Mouse (Mus musculus): Measurements from ENCODE around the gene Tec. TPM values are rescaled to one million over a fixed set of nuclear protein-coding genes. Genes with fewer than 3 reads are reported as not detected.
A peak's percentile ranks its signal among the peaks of the same experiment; 100 is the strongest.

The Tec gene
- total and polyA plus RNA-seq, 2 experiments from 2014 or later: 2.1 to 4.0 TPM

DNA sequence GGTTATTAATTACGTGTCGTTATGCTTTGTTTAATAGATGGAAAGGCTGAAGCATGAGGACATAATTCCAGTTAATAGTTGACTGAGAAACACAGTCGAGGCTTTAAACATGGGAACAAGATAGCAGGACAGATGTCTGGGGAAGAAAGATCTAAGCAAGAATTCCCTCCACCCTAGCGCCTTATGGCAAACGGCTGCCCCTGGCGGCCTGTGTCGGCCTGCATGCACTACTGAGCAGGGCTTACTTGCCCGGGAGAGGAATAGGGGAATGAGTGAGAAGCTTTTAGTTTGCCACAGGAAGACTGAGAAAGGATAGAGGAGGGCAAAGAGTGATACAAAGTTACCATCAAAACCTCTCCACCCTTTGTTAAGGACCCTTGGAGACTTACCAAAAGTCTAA lies 7.4 kb downstream of the Tec start:
- Histone ChIP-seq H3K27me3 (ENCODE audit: insufficient read depth, low read length) (no peaks in the 10 kb centered on the region), H3K4me1 (ENCODE audit: insufficient read depth) (no peaks in the 10 kb centered on the region), H3K36me3 (ENCODE audit: insufficient read depth) (no peaks in the 10 kb centered on the region), H3K27ac (ENCODE audit: low read depth, low read length) (no peak overlapping the region), H3K9me3 (ENCODE audit: low read length) (no peaks in the 10 kb centered on the region), H3K9ac (no peak overlapping the region), H3K4me2 (ENCODE audit: low read depth) (no peak overlapping the region), H3K4me3 (ENCODE audit: low read depth, low read length) (no peak overlapping the region)
- ATAC-seq: no peak
- DNase-seq: no peak
- 84% methylated on average over 8 of the region's 8 CpGs for WGBS
- no peak for TF ChIP-seq CTCF (IDR thresholded peaks at IDR 0.05; ENCODE audit: low read depth)

DNA sequence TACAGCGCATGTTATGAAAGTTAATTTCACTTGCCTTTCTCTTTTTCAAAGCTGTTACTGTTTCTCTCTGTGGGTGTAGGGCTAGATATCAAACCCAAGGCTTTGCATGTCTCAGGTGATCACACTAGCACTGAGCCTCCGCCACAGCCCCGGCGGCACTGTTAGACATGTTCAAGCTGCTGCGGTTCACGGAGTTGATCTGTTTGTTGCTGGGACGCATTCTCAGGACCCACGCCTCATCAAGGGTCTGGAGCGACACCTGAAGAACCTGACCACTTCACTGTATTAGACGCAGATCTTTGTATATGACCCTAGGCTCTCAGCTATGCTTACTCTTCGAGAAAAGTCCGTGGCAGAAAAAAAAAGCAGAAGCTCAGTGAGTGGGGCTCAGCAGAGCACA lies 10.0 kb downstream of the Tec start:
- Histone ChIP-seq H3K4me1 (ENCODE audit: insufficient read depth) (no peaks in the 10 kb centered on the region), H3K9me3 (ENCODE audit: low read length) (no peaks in the 10 kb centered on the region), H3K4me3 (ENCODE audit: low read depth, low read length) (no peak overlapping the region), H3K36me3 (ENCODE audit: insufficient read depth) (no peaks in the 10 kb centered on the region), H3K9ac (no peak overlapping the region), H3K4me2 (ENCODE audit: low read depth) (no peak overlapping the region), H3K27ac (ENCODE audit: low read depth, low read length) (no peak overlapping the region), H3K27me3 (ENCODE audit: insufficient read depth, low read length) (no peaks in the 10 kb centered on the region)
- DNase-seq: no peak
- 95% methylated on average over 12 of the region's 12 CpGs for WGBS
- TF ChIP-seq CTCF (IDR thresholded peaks at IDR 0.05; ENCODE audit: low read depth): no peak
- no peak for ATAC-seq

DNA sequence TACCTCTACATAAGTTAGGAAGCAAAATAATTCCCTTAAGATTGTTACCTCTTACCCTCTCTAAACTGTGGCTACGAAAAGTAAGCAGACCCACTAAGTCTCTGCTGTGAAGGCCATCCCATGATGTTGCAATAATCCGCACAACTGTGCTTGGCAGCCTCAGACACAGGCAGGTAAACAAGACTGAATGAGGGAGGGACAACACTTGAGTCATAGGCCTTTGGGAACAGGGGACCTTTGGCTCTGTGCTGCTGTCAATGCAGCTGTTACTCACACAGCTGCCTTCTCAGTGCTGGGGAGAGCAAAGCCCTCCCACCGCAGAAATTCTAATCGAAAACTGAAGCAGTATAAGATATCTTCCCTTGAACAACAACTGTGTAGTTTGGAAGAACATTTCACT lies 10.5 kb downstream of the Tec start:
- H3K4me3 ChIP-seq (ENCODE audit: low read depth, low read length): no peak overlapping the region
- WGBS: 95% methylated on average over 4 of the region's 4 CpGs
- H3K27me3 ChIP-seq (ENCODE audit: insufficient read depth, low read length): no peaks in the 10 kb centered on the region
- no peak overlapping the region for H3K4me2 ChIP-seq (ENCODE audit: low read depth)
- H3K9me3 ChIP-seq (ENCODE audit: low read length): no peaks in the 10 kb centered on the region
- no peaks in the 10 kb centered on the region for H3K4me1 ChIP-seq (ENCODE audit: insufficient read depth)
- H3K9ac ChIP-seq: no peak overlapping the region
- no peaks in the 10 kb centered on the region for H3K36me3 ChIP-seq (ENCODE audit: insufficient read depth)
- no peak overlapping the region for H3K27ac ChIP-seq (ENCODE audit: low read depth, low read length)
- ATAC-seq (no peak), DNase-seq (no peak)
- TF ChIP-seq CTCF (IDR thresholded peaks at IDR 0.05; ENCODE audit: low read depth): no peak

DNA sequence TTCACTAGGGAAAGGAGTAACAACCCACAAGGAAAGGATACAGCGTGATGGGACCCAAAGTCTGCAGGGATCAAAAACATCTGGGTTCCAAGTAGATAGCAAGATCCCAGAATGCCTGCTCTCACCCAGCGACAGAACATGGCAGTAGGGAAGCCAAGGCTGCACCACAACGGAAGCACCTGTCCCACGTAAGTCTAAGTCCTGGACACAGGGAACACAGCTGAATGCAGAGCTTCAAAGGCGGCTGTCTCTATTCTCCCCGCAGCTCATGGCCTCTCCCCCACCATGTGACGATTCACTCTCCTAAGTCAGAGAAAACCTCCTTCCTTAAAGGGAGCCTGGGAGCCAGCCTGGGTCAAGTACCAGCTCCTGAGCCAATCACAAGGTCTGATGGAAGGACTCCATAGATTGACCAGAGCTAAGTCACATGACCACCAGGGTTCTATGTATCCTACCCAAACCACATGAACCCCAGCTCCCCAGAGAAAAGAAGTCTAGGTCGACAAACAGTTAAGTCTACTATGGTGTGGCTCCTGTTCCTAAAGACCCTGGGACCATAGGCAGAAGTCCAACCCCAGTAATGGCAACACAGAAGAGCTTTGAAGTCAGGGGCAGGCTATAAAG lies 11.9 kb downstream of the Tec start:
- H3K9ac ChIP-seq: no peak overlapping the region
- no peak for TF ChIP-seq CTCF (IDR thresholded peaks at IDR 0.05; ENCODE audit: low read depth)
- 85% methylated on average over 8 of the region's 8 CpGs for WGBS
- no peaks in the 10 kb centered on the region for H3K27me3 ChIP-seq (ENCODE audit: insufficient read depth, low read length)
- ATAC-seq (no peak), DNase-seq (no peak)
- H3K4me1 ChIP-seq (ENCODE audit: insufficient read depth): no peaks in the 10 kb centered on the region
- no peaks in the 10 kb centered on the region for H3K9me3 ChIP-seq (ENCODE audit: low read length)
- no peak overlapping the region for H3K4me2 ChIP-seq (ENCODE audit: low read depth)
- H3K27ac ChIP-seq (ENCODE audit: low read depth, low read length): no peak overlapping the region
- no peaks in the 10 kb centered on the region for H3K36me3 ChIP-seq (ENCODE audit: insufficient read depth)
- H3K4me3 ChIP-seq (ENCODE audit: low read depth, low read length): no peak overlapping the region

DNA sequence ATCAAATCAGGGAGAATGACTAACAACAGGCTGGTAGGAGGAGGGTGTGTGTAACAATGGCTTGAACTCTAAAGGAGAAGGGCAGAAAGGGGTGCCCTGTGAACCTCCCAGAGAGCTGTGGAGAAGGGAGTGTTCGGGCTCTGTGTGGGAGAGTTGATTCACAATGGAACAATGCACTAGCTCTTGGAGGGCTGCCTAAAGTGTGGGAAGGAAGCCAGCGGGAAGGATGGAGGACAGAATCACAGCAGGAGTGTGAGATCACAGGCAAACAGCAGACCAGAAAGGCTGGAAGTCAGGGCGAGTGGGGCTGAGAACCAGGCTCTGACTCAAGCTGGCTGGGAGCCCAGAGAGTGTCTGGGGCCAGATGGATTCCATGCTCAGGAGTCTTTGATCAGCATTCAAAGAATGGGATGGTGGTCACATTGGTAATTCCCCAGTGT lies 12.6 kb downstream of the Tec start:
- Histone ChIP-seq H3K4me2 (ENCODE audit: low read depth) (no peak overlapping the region), H3K9me3 (ENCODE audit: low read length) (no peaks in the 10 kb centered on the region), H3K4me3 (ENCODE audit: low read depth, low read length) (no peak overlapping the region), H3K27me3 (ENCODE audit: insufficient read depth, low read length) (no peaks in the 10 kb centered on the region), H3K36me3 (ENCODE audit: insufficient read depth) (no peaks in the 10 kb centered on the region), H3K4me1 (ENCODE audit: insufficient read depth) (no peaks in the 10 kb centered on the region), H3K27ac (ENCODE audit: low read depth, low read length) (no peak overlapping the region), H3K9ac (no peak overlapping the region)
- peak; percentile 76 for DNase-seq
- peak; percentile 87 for ATAC-seq
- no peak for TF ChIP-seq CTCF (IDR thresholded peaks at IDR 0.05; ENCODE audit: low read depth)
- 2% methylated on average over 3 of the region's 3 CpGs for whole genome bisulfite sequencing

DNA sequence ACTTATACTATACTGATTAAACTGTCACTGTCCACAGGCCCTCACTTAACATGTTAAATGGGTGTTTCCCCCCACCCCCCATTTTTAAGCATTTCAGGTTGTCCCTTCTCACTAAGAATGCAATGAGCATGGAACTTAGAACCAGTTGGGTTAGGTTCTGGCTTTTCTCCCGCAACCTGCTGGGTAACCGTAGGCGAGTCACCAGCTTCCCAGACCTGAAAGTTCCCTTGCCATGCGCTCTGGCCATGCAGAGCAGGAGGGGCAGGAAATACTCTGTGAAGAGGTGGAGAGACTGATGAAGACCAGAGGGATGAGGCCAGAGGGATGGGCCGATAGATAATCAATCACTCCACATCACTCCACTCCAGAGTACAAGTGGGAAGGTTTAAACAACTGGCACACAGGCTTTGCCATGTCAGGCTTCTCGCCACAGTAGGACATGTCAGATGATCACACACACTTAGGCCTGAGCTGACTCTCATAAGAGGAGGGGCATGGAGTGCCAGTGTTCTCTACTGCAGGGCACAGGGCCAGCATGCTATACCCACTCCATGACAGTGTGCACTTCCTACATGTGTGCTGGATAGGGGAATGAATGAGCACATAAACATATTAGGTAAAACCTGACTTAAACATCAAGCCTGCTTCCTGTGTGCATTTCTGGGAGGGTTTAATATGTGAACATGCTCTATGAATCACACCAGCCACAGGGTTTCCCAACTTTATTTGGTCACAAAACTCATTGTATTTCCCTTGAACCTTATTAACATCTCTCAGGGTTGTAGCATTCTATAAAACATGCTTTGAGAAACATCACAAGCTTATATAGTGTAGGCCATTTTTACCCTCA lies 13.9 kb downstream of the Tec start:
- no peak overlapping the region for H3K4me2 ChIP-seq (ENCODE audit: low read depth)
- no peaks in the 10 kb centered on the region for H3K27me3 ChIP-seq (ENCODE audit: insufficient read depth, low read length)
- no peak overlapping the region for H3K9ac ChIP-seq
- DNase-seq (no peak), ATAC-seq (no peak)
- H3K4me3 ChIP-seq (ENCODE audit: low read depth, low read length): no peak overlapping the region
- H3K36me3 ChIP-seq (ENCODE audit: insufficient read depth): no peaks in the 10 kb centered on the region
- WGBS: 88% methylated on average over 6 of the region's 6 CpGs
- no peaks in the 10 kb centered on the region for H3K9me3 ChIP-seq (ENCODE audit: low read length)
- no peak for TF ChIP-seq CTCF (IDR thresholded peaks at IDR 0.05; ENCODE audit: low read depth)
- H3K4me1 ChIP-seq (ENCODE audit: insufficient read depth): no peaks in the 10 kb centered on the region
- H3K27ac ChIP-seq (ENCODE audit: low read depth, low read length): no peak overlapping the region

DNA sequence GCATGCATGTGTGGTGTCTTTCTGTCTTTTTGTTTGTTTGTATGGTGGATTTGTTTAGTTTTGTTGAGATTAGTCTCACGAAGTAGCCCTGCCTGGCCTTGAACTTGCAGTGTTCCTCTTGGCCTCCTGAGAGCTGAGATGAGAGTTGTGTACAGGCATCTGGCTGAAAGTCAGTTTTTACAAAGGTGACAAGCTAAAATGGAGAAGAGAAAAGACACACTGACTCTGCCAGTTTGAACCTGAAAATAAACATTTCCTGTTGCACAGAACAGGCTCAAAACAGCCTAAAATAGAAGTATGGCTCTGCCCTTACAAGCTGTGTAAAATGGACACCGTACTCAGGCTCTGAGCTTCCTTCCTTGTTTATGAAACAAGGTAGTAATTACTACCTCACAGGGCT lies 14.9 kb downstream of the Tec start:
- no peak for DNase-seq

More for the DNA sequence above, 14.9 kb downstream of the Tec start:
- 77% methylated on average over 2 of the region's 2 CpGs for WGBS
- Histone ChIP-seq H3K36me3 (ENCODE audit: insufficient read depth) (no peaks in the 10 kb centered on the region), H3K9me3 (ENCODE audit: low read length) (no peaks in the 10 kb centered on the region), H3K27ac (ENCODE audit: low read depth, low read length) (no peak overlapping the region), H3K27me3 (ENCODE audit: insufficient read depth, low read length) (no peaks in the 10 kb centered on the region), H3K9ac (no peak overlapping the region), H3K4me1 (ENCODE audit: insufficient read depth) (no peaks in the 10 kb centered on the region), H3K4me2 (ENCODE audit: low read depth) (no peak overlapping the region), H3K4me3 (ENCODE audit: low read depth, low read length) (no peak overlapping the region)
- no peak for ATAC-seq
- no peak for TF ChIP-seq CTCF (IDR thresholded peaks at IDR 0.05; ENCODE audit: low read depth)

Measured in forebrain, postnatal 0 days (tissue).